Mouse (Mus musculus) MEL (cell line): ENCODE data around the gene 0610009B22Rik. TPM values are rescaled to one million over a fixed set of nuclear protein-coding genes. Genes with fewer than 3 reads are reported as not detected.

Experiments
- DNase-seq: peaks from one replicate; pipeline ENCODE4 v3.0.0; 2011; ENCODE audit warnings: low read depth, low spot score
- H3K27ac ChIP-seq: 2 replicates; pipeline ENCODE4 v1.5.1; 2012; ENCODE audit warnings: low read depth, mild to moderate bottlenecking, control low read depth, low read length, moderate library complexity; ENCODE audit not compliant: control insufficient read depth
- H3K27me3 ChIP-seq, 2 experiments: fragments of 150-350 bp in 1 of 2; sonication (generic) in 1 of 2; 2 replicates each; pipeline ENCODE4 v1.6.1; 2012; ENCODE audit warnings: low read length in 2 of 2, mild to moderate bottlenecking in 2 of 2, improper control_type of control experiment in 1 of 2, moderate library complexity in 1 of 2; ENCODE audit not compliant: insufficient read depth in 2 of 2, control insufficient read depth in 1 of 2
- H3K36me3 ChIP-seq, 2 experiments: 2 replicates each; pipeline ENCODE4 v1.6.1; 2012 to 2014; ENCODE audit warnings: low read length in 2 of 2, improper control_type of control experiment in 1 of 2, inconsistent platforms in 1 of 2, mild to moderate bottlenecking in 1 of 2; ENCODE audit not compliant: insufficient read depth in 2 of 2, control insufficient read depth in 1 of 2
- H3K4me1 ChIP-seq, 2 experiments: fragments of 150-350 bp in 1 of 2; sonication (generic) in 1 of 2; 2 replicates each; pipeline ENCODE4 v1.6.1; 2012; ENCODE audit warnings: low read length in 2 of 2, improper control_type of control experiment in 1 of 2, mild to moderate bottlenecking in 1 of 2; ENCODE audit not compliant: insufficient read depth in 2 of 2, control insufficient read depth in 1 of 2
- H3K4me3 ChIP-seq, 2 experiments: fragments of 150-350 bp in 1 of 2; sonication (generic) in 1 of 2; 2 replicates each; pipeline ENCODE4 v1.5.1; 2012; ENCODE audit warnings: low read depth in 2 of 2, low read length in 2 of 2, mild to moderate bottlenecking in 2 of 2, moderate library complexity in 2 of 2, control low read depth in 1 of 2, improper control_type of control experiment in 1 of 2; ENCODE audit not compliant: control insufficient read depth in 1 of 2, insufficient read depth in 1 of 2
- H3K79me2 ChIP-seq: 2 replicates; pipeline ENCODE4 v1.6.1; 2012; ENCODE audit warnings: mild to moderate bottlenecking, low read length, moderate library complexity; ENCODE audit not compliant: control insufficient read depth, poor library complexity, insufficient read depth
- H3K9ac ChIP-seq: 2 replicates; pipeline ENCODE4 v1.6.1; 2012; ENCODE audit warnings: low read depth, mild to moderate bottlenecking, control low read depth, low read length, moderate library complexity; ENCODE audit not compliant: control insufficient read depth, poor library complexity, severe bottlenecking
- H3K9me3 ChIP-seq: fragments of 150-350 bp; sonication (generic); replicated peaks from 2 replicates; pipeline ENCODE4 v1.6.1; 2012; ENCODE audit warnings: mild to moderate bottlenecking, low read length, improper control_type of control experiment, moderate library complexity; ENCODE audit not compliant: insufficient read depth
- BHLHE40 ChIP-seq: IDR thresholded peaks from 2 replicates; pipeline ENCODE4 v1.6.1; 2012; ENCODE audit warnings: low read depth, mild to moderate bottlenecking, inconsistent platforms, low read length, improper control_type of control experiment, borderline replicate concordance
- CHD2 ChIP-seq: IDR thresholded peaks from 2 replicates; pipeline ENCODE4 v1.6.1; 2011; ENCODE audit warnings: low read length, improper control_type of control experiment
- GABPA ChIP-seq: IDR thresholded peaks from 2 replicates; pipeline ENCODE4 v1.6.1; 2012; ENCODE audit warnings: low read depth, mild to moderate bottlenecking, inconsistent platforms, low read length, improper control_type of control experiment, moderate library complexity
- HCFC1 ChIP-seq: IDR thresholded peaks from 2 replicates; pipeline ENCODE4 v1.6.1; 2012; ENCODE audit warnings: low read depth, mild to moderate bottlenecking, inconsistent platforms, low read length, improper control_type of control experiment, moderate library complexity
- MAFK ChIP-seq: IDR thresholded peaks from 2 replicates; pipeline ENCODE4 v1.6.1; 2011; ENCODE audit warnings: low read depth, mild to moderate bottlenecking, low read length, improper control_type of control experiment, borderline replicate concordance
- MAX ChIP-seq: IDR thresholded peaks from 2 replicates; pipeline ENCODE4 v1.6.1; 2011; ENCODE audit warnings: low read length, improper control_type of control experiment
- MEF2A ChIP-seq: IDR thresholded peaks from 2 replicates; pipeline ENCODE4 v1.6.1; 2014; ENCODE audit warnings: low read depth, mild to moderate bottlenecking, inconsistent platforms, low read length, improper control_type of control experiment; ENCODE audit not compliant: poor library complexity, insufficient replicate concordance, severe bottlenecking; ENCODE audit errors: extremely low read depth
- MXI1 ChIP-seq: IDR thresholded peaks from 2 replicates; pipeline ENCODE4 v1.6.1; 2011; ENCODE audit warnings: mild to moderate bottlenecking, low read depth, low read length, improper control_type of control experiment
- NELFE ChIP-seq: IDR thresholded peaks from 2 replicates; pipeline ENCODE4 v1.6.1; 2011; ENCODE audit warnings: low read depth, low read length, improper control_type of control experiment
- NRF1 ChIP-seq: IDR thresholded peaks from 2 replicates; pipeline ENCODE4 v1.6.1; 2014; ENCODE audit warnings: low read depth, mild to moderate bottlenecking, inconsistent platforms, low read length, improper control_type of control experiment, moderate library complexity; ENCODE audit not compliant: poor library complexity, insufficient read depth, severe bottlenecking
- POLR2A ChIP-seq, 2 experiments: IDR thresholded peaks; 2 replicates each; pipeline ENCODE4 v1.6.1; 2011 to 2012; ENCODE audit warnings: low read length in 2 of 2, mild to moderate bottlenecking in 2 of 2, control low read depth in 1 of 2, improper control_type of control experiment in 1 of 2, low read depth in 1 of 2, moderate library complexity in 1 of 2; ENCODE audit not compliant: control insufficient read depth in 1 of 2, insufficient read depth in 1 of 2, poor library complexity in 1 of 2
- POLR2AphosphoS2 ChIP-seq: IDR thresholded peaks from 2 replicates; pipeline ENCODE4 v1.6.1; 2011; ENCODE audit warnings: low read length, improper control_type of control experiment
- POLR2AphosphoS5 ChIP-seq: IDR thresholded peaks from 2 replicates; pipeline ENCODE4 v1.6.1; 2012; ENCODE audit warnings: low read depth, borderline replicate concordance, mild to moderate bottlenecking, inconsistent platforms, low read length, moderate library complexity, mixed read lengths
- SMC3 ChIP-seq: IDR thresholded peaks from 2 replicates; pipeline ENCODE4 v1.6.1; 2011; ENCODE audit warnings: low read depth, low read length, improper control_type of control experiment
- TBP ChIP-seq: IDR thresholded peaks from 2 replicates; pipeline ENCODE4 v1.8.0; 2011; ENCODE audit warnings: low read depth, low read length, improper control_type of control experiment
- UBTF ChIP-seq: IDR thresholded peaks from 2 replicates; pipeline ENCODE4 v1.6.1; 2012; ENCODE audit warnings: low read depth, mild to moderate bottlenecking, inconsistent platforms, low read length, improper control_type of control experiment, moderate library complexity, borderline replicate concordance; ENCODE audit not compliant: insufficient read depth
- ZC3H11A ChIP-seq: IDR thresholded peaks from 2 replicates; pipeline ENCODE4 v1.6.1; 2012; ENCODE audit warnings: low read depth, mild to moderate bottlenecking, inconsistent platforms, low read length, improper control_type of control experiment
- ZKSCAN1 ChIP-seq: IDR thresholded peaks from 2 replicates; pipeline ENCODE4 v1.6.1; 2012; ENCODE audit warnings: low read depth, mild to moderate bottlenecking, inconsistent platforms, low read length, improper control_type of control experiment, moderate library complexity
- ZMIZ1 ChIP-seq: IDR thresholded peaks from 2 replicates; pipeline ENCODE4 v1.6.1; 2012; ENCODE audit warnings: low read depth, mild to moderate bottlenecking, inconsistent platforms, low read length, improper control_type of control experiment, moderate library complexity
- ZNF384 ChIP-seq: IDR thresholded peaks from 2 replicates; pipeline ENCODE4 v1.6.1; 2012; ENCODE audit warnings: low read depth, mild to moderate bottlenecking, inconsistent platforms, low read length, improper control_type of control experiment
- polyA plus RNA-seq, 2 experiments: library from polyadenylated mRNA; stranded (reverse) in 1 of 2; unstranded in 1 of 2; fragments of >175 nt in 1 of 2; fragments of >200 nt in 1 of 2; gene quantifications; 2 replicates each; pipeline versions ENCODE4 v1.2.1 to v1.2.4; 2012; ENCODE audit warnings: low replicate concordance in 2 of 2, low read depth in 1 of 2; ENCODE audit not compliant: insufficient read length in 2 of 2, insufficient read depth in 1 of 2, missing spikeins in 1 of 2
- total RNA-seq: library from RNA; depleted of rRNA; stranded (reverse); fragments of 300-350 nt; gene quantifications from 2 replicates; pipeline ENCODE4 v1.2.3, GENCODE M21; 2012

0610009B22Rik gene
- total and polyA plus RNA-seq, 3 experiments: 24.4 to 37.7 TPM; not detected in 1

DNA sequence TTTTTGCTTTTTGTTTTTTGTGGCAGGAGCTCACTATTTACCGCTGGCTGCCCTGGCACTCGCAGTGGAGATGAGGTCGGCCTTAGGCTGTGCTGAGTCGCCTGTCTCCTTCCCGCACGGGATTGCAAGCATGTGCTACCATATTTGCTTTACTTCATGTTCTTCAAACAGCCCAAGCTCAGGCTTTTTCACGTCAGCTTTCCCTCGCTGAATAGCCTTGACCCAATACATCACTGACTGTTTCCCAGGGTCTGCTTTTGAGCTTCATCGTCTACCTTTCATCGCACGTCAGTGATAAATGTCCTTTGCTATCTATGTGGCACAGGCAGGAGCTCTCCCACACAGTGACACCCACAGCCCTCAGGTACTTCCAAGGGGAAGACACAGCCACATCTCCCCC lies 32.4 kb upstream of the 0610009B22Rik start:
- TF ChIP-seq MAX: no peak
- no peak for TF ChIP-seq POLR2A (IDR thresholded peaks at IDR 0.05; ENCODE audit: control insufficient read depth in 1 of 2, insufficient read depth in 1 of 2, low read depth in 1 of 2, low read length in 2 of 2, poor library complexity in 1 of 2)
- no peak for TF ChIP-seq SMC3
- no peak for TF ChIP-seq MXI1
- no peak for TF ChIP-seq POLR2AphosphoS2
- TF ChIP-seq POLR2AphosphoS5: no peak
- TF ChIP-seq CHD2: no peak
- TF ChIP-seq UBTF: no peak
- TF ChIP-seq BHLHE40: no peak
- TF ChIP-seq ZNF384: no peak
- TF ChIP-seq HCFC1: no peak
- no peak for TF ChIP-seq NELFE
- TF ChIP-seq ZC3H11A: no peak
- no peak for TF ChIP-seq MEF2A
- no peak for TF ChIP-seq ZKSCAN1
- TF ChIP-seq NRF1: no peak
- no peak for TF ChIP-seq MAFK
- TF ChIP-seq GABPA: no peak
- no peak for TF ChIP-seq TBP
- H3K4me1 ChIP-seq: no peaks in the 10 kb centered on the region
- H3K27me3 ChIP-seq: no peaks in the 10 kb centered on the region
- H3K9me3 ChIP-seq: no peaks in the 10 kb centered on the region
- H3K27ac ChIP-seq: no peak overlapping the region
- DNase-seq: no peak
- H3K79me2 ChIP-seq: no peaks in the 10 kb centered on the region
- no peak overlapping the region for H3K9ac ChIP-seq
- peaks cover 0 to 46% of the 10 kb centered on the region in 2 experiments; a peak in 2 of 4 replicates for H3K36me3 ChIP-seq
- H3K4me3 ChIP-seq: no peak overlapping the region

- Histone ChIP-seq H3K79me2 (no peaks in the 10 kb centered on the region), H3K36me3 (peaks cover 0 to 31% of the 10 kb centered on the region in 2 experiments; a peak in 2 of 4 replicates), H3K9me3 (no peaks in the 10 kb centered on the region), H3K4me3 (no peak overlapping the region), H3K9ac (no peak overlapping the region), H3K27ac (no peak overlapping the region), H3K4me1 (no peaks in the 10 kb centered on the region), H3K27me3 (no peaks in the 10 kb centered on the region)
- TF ChIP-seq ZMIZ1: no peak
- DNase-seq: no peak
Measured at GRCm38 (mm10) chr11:51707080-51707479, 18.4 kb upstream of the 0610009B22Rik start.
